Mouse (Mus musculus) megakaryocyte, embryonic 14.5 days (primary cell): ENCODE measurements around the gene Mthfd1l.

Experiments used
- FLI1 ChIP-seq: IDR thresholded peaks from 2 replicates; pipeline ENCODE4 v1.6.1; 2012; ENCODE audit warnings: low read length, inconsistent platforms, mixed read lengths
- GATA1 ChIP-seq: IDR thresholded peaks from 3 replicates; pipeline ENCODE4 v1.6.1; 2012; ENCODE audit warnings: mixed read lengths, low read length, inconsistent platforms, borderline replicate concordance

DNA sequence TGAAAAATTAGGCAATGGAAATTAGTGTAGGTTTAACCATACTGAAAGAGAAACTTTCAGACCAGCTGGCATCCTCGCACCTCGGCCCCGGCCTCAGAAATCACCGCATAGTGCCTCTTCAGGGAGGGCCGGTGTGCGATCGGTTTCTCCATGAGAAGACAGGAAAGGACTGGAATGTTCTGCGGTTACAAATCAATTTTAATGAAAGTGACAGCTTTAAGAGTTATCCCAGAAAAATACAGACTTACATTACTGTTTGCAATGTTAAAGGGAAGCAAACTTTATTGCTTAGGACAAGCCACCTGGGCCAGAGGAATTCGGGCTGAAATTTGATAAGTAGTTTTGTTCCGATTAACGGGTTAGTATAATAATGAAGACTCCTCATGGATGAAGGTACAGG lies 65.7 kb downstream of the Mthfd1l start:
- TF ChIP-seq GATA1, result no peak
- no peak for TF ChIP-seq FLI1
